Mouse (Mus musculus) large intestine, adult 2 months (tissue): ENCODE measurements around the gene Tmem131l. TPM values are rescaled to one million over a fixed set of nuclear protein-coding genes. Genes with fewer than 3 reads are reported as not detected.

ENCODE experiments used
- DNase-seq: peaks from one replicate; pipeline ENCODE4 v3.0.0-alpha.2; 2012; ENCODE audit warnings: low read depth, low spot score
- WGBS: fragments of 180-500 bp; shearing (Covaris S2); methylation state at CpG from one replicate; pipeline ENCODE4 v1.1.7; 2018; 5-methylcytosine and 5-hydroxymethylcytosine counted together
- polyA plus RNA-seq: library from polyadenylated mRNA; depleted of rRNA; stranded (reverse); fragments of >200 nt; gene quantifications from 2 replicates; pipeline ENCODE4 v1.2.3, GENCODE M21; 2012

Tmem131l gene
- polyA plus RNA-seq, 1 experiment = 14.2 TPM

DNA sequence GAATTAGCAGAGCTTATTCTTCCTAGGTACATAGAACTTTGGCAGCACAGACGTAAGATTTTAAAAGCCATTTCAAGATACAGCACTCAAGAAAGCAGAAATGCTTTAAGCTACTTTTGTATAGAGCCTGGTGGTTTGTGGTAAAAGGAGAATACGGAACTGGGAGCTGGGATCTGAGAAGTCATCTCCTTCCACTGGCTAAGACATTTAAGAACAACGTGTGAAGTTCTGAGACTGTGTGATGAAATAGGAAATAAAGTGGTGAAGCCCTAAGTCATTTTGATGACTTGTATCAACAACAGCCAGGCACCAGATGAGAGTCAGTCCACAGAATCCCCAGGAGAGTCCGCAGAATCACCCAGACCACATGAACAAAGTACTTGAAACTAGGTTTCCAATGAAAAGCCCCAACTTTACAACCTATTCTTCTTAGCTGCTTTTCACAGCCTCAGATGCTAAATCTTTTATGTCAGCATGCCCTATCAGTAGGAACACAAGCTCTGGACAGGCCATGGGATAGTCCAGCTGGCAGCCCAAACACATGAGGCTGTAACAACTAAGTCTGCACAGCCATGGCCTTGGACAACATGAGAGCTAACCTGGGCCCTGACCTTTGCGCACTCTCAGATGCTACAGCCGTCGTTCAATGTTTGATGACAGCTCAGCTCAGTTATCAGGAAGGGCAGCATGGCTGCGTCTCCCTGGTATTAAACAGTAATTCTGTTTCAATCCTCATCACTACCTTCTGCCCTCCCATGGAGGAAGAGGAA lies 92.3 kb downstream of the Tmem131l start:
- WGBS = 68% methylated on average over 8 of the region's 8 CpGs
- DNase-seq = no peak

GRCm38 (mm10) chr3:83946848-83947247 lies 93.1 kb downstream of the Tmem131l start:
- DNase-seq = peak; percentile 6

DNA sequence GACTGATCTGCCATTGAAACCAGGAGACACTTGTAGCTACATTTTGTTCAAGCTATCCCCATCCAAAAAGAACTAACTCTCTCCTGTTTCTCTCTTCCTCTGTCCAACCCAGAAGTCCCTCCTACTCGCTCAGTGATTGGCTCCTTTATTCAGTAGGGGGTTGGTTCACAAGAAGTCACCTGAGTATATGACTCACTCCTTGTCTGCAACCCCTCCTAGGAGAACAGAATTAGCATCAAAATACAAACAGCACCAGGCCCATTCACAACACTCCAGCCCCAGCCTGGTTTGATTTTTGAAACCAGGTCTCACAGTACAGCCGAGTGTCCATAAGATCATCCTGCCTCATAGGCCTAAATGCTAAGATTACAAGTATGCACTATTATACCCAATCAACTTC lies 96.3 kb downstream of the Tmem131l start:
- 96% methylated on average over 2 of the region's 2 CpGs for WGBS
- no peak for DNase-seq

More at GRCm38 (mm10) chr3:83946848-83947247, 93.1 kb downstream of the Tmem131l start:
- WGBS = 54% methylated on average over 1 of the region's 1 CpGs

GRCm38 (mm10) chr3:83943212-83943611 lies 96.8 kb downstream of the Tmem131l start:
- no peak for DNase-seq
- WGBS = 89% methylated on average over 4 of the region's 4 CpGs

DNA sequence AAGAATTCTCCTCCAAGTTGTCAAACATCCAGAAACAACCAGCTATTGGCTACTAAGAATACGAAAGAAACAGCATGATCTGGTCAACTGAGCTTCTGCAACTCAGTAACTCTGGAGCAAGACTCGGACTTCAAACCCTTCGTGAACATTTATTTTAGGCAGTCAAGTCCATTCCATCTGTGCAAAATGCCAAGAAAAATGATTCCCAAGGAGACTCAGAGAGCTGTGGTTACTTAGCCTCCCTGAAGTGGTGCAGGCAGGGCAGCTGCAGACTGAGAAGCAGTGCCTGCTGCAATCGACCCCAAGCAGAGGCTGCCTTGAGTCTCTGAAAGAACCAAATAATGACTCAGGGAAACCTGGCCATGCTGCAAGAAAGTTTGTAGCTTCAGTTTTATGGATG lies 98.1 kb downstream of the Tmem131l start:
- DNase-seq = no peak
- 69% methylated on average over 4 of the region's 4 CpGs for WGBS

GRCm38 (mm10) chr3:83938871-83939270 lies 101.1 kb downstream of the Tmem131l start:
- DNase-seq = no peak
- WGBS = 63% methylated on average over 5 of the region's 5 CpGs

GRCm38 (mm10) chr3:83934514-83934913 lies 105.5 kb downstream of the Tmem131l start:
- 95% methylated on average over 10 of the region's 10 CpGs for WGBS
- no peak for DNase-seq

DNA sequence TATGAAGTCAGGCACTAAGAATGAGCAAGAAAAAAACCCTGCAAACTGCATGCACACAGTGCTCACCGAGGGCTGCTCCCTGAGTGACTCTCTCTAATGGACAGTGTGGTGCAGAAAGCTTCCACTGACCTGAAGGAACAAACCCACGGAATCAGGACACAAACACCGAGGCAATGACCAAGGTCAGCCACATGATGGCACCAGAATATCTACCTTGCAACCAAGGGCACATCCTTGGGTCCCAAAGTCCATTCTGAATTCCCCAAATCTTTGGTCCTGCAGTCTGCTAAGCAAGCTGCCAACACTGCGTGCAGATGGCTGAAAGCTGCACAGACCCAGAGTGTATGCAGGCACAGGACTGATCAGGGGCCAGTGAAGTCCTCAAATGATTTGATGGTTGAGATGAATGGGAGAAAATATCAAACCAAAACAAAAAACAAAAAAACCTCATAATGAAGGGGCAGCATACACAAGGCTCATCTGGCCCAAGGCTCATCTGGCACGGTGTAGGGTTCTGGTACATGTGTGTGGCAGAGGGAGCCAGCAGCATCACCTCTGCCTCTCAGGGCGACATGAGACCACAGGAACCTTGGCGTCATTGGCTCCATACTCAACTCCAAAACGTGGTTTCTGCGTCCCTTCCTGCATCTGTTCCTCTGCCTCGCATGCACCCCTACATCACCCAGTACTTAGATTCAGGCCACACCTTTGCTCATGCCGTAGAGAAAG lies 124.0 kb downstream of the Tmem131l start:
- 68% methylated on average over 11 of the region's 11 CpGs for WGBS
- DNase-seq = peak; percentile 4

- DNase-seq = no peak
- 57% methylated on average over 3 of the region's 3 CpGs for WGBS
These were observed 124.9 kb downstream of the Tmem131l start for GRCm38 (mm10) chr3:83915102-83915501.

DNA sequence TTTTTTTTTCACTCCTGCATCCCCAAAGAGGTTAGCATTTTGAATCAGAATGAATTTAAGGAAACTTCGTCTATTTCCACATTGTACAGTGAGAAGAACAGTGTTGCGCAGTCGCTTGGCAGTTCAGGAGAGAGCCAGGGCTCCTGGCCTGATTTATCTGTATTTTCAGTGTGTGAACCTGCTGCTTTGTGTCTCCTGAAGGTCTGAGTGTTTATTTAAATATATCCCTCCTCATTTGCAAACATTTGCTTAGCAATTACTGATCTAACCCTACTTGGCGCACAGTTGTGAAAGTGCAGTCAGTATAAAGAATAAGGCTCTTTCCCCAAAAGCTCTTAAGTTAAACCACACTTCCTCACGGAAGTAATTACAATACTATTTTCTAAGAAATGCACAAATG lies 129.3 kb downstream of the Tmem131l start:
- no peak for DNase-seq
- 66% methylated on average over 5 of the region's 5 CpGs for WGBS

- 95% methylated on average over 9 of the region's 9 CpGs for WGBS
These were observed 133.8 kb downstream of the Tmem131l start for GRCm38 (mm10) chr3:83906185-83906584.

DNA sequence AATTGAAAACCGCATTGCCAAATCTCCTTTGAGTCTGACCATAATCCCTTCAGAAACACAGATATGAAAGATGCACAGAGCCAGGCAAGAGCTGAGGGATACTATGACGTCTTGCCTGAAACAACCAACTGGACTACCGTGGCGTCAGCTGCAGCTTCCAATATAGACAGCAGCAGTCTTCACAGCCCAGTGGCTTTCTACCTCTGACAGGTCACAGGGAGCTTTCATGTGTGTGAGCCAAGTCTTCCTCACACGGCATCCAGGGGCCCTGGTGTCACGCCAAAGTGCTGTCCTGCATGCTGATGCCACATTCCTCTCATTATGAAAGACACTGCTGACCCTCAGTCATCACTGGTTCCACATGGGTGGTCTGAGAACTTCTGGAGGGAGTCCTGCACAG lies 134.8 kb downstream of the Tmem131l start:
- DNase-seq = no peak
- WGBS = 84% methylated on average over 6 of the region's 6 CpGs

More at GRCm38 (mm10) chr3:83906185-83906584, 133.8 kb downstream of the Tmem131l start:
- no peak for DNase-seq

DNA sequence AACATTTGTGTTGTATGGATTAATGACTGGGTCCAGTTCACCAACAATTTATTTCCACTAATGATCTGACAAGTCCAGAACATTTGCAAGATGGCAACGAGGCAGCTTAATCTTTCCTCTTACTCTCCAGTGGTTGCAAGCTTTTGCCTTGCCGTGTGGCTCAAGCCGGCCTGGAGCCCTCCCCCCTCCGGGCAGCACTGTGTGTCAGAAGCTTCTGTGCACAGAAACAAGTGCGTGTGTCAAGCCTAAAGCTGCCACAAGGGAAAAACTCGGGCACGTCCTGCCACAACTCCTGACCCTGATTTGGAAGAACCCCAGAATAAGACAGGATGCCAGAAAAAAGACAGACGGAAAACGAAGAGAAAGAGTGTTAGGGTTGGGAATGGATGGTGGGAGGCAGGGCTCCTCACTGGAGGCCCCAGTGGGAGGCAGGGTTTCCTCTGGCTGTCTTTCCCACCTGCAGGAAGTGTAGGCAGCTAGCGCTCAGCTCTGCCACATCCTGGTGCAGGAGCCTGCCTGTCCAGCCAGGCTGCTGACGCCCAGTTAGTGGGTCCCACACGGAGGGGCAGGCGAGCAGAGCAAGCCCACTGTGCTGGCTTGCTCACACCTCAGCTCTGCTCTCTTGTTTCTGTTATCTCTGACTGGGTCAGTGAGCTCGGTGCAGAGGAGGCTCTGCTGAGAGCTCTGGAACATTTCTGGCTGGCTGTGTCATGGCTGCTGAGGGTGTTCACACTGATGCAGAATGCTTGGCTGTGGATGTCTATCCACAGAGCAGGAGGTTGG lies 135.6 kb downstream of the Tmem131l start:
- no peak for DNase-seq
- 81% methylated on average over 14 of the region's 14 CpGs for WGBS

DNA sequence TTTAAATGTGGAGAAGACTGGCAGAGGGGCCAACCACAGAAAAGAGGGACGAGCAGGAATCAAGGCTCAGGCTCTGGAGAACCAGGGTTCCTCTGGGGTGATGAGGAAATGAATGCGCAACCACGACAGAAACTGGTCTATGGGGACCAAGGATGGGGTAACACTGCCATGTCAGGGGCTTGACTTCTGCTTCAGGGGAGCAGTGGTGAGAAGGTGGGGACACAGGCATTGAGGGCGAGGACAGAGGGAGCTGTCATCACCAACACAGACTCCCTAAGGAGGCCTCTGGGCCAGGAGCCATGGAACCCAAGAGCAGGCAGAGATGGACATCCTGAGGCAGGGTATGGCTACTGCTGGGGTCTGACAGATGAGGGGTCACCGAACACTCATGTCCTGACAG lies 137.0 kb downstream of the Tmem131l start:
- 89% methylated on average over 5 of the region's 5 CpGs for WGBS
- DNase-seq = no peak

- no peak for DNase-seq
- WGBS = 92% methylated on average over 8 of the region's 8 CpGs
These were observed 137.5 kb downstream of the Tmem131l start for GRCm38 (mm10) chr3:83902459-83902858.

DNA sequence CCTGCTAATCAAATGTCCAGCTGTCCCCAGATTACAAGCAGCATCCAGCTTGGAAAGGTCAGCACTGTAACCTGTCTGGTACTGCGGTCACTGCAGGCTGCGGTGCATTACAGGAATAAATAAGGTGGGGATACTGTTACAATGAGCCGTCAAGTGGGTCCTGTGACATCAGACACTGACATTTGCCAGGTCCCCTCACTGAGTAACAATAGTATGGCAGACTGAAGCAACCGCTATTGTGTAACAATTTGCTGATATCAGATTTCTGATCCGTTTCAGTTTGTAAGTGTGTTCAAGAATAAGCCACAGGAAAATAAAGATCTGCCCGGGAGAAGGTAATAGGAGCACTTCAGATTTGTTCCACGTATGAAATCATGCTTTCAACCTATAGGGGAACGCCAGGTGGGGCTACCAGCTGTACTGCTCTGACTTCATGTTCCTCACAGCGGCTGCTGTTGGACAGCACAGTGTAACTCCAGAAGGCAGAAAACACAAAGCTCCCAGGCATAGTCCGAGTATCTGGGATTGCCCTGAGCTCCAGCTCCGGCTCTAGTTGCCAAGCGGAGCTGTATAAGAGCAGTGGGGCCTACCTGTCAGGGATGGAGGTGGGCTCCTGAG lies 139.1 kb downstream of the Tmem131l start:
- no peak for DNase-seq

DNA sequence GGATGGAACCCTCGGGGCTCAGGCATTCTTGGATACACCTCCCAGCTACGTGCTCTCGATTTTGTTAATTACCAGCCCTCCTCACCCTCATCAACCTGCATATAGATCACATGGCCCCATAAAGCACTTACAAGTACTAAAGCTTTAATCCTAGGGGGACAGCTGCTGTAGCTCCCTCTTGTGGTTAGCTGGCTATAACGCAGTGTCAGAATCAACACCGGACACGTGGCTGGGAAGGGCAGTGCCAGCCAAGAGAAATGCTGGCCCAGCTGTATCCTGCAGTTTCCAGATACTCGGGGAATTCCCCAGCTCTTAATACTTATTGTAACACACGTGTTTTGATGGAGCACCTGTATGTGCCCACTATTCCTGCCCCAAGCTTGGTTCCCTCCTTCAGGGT lies 140.4 kb downstream of the Tmem131l start:
- 16% methylated on average over 8 of the region's 8 CpGs for WGBS

More for the DNA sequence above, 139.1 kb downstream of the Tmem131l start:
- 92% methylated on average over 12 of the region's 12 CpGs for WGBS

GRCm38 (mm10) chr3:83898246-83898645 lies 141.7 kb downstream of the Tmem131l start:
- no peak for DNase-seq

More for the DNA sequence above, 140.4 kb downstream of the Tmem131l start:
- peak; percentile 33 for DNase-seq

DNA sequence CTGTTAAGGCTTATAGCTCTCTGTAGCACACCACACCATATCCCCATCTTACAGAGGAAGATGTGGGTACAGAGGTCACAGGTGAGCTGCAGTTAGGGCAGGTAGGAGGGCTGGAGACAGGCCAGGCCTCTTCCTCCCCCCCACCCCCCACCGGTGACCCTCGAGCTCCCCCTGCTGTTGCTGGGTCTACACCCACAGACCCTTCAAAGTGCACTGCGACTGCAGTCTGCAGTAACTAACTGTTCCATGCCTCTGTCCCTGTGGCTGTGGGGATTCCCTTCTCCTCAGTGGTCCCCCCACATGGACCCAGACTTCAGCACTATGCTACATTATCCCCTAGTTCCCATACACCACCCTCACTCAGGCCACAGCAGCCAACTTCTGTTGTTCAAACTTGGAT lies 144.2 kb downstream of the Tmem131l start:
- WGBS = 39% methylated on average over 3 of the region's 3 CpGs

More at GRCm38 (mm10) chr3:83898246-83898645, 141.7 kb downstream of the Tmem131l start:
- WGBS = 96% methylated on average over 9 of the region's 9 CpGs

DNA sequence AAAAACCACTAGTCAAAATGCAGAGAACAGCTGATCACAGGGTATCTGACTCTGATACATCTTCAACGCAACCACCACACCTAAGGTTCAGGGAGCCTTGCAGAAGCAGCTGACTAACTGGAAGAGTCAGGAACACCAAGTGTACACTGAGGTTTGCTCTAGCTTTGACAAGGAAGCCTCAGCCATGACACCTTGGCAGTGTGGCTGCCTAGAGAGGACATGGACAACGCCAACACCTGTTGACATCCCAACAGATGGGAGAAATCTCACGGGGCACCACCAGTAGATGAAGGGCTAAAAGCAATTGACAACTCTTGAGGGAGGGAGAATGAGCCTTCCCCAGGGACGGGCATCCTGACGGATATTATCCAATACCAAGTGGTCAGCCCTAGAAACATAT lies 144.9 kb downstream of the Tmem131l start:
- no peak for DNase-seq
- 94% methylated on average over 5 of the region's 5 CpGs for WGBS

More for the DNA sequence above, 144.2 kb downstream of the Tmem131l start:
- DNase-seq = no peak
